Mouse (Mus musculus) heart, embryonic 13.5 days (tissue): ENCODE results near the gene Lcmt1. TPM values are rescaled to one million over a fixed set of nuclear protein-coding genes. Genes with fewer than 3 reads are reported as not detected.

Experiments used
- ATAC-seq: fragments of 200-750 bp; cut with Nextera tagmentation; 2 replicates; pipeline ENCODE4 v1.8.0; 2017; ENCODE audit warnings: moderate TSS enrichment; ENCODE audit not compliant: insufficient number of reproducible peaks, low FRiP score, low TSS enrichment; ENCODE audit errors: extremely low read depth
- H3K27ac ChIP-seq: fragments of 300-500 bp; sonication (generic); replicated peaks from 2 replicates; pipeline ENCODE4 v1.5.1; 2015; ENCODE audit warnings: moderate library complexity, mild to moderate bottlenecking, inconsistent platforms
- H3K27me3 ChIP-seq: fragments of 300-500 bp; sonication (generic); replicated peaks from 2 replicates; pipeline ENCODE4 v1.6.1; 2015; ENCODE audit warnings: mild to moderate bottlenecking, inconsistent platforms
- H3K36me3 ChIP-seq: fragments of 300-500 bp; sonication (generic); 2 replicates; pipeline ENCODE4 v1.6.1; 2015; ENCODE audit warnings: mild to moderate bottlenecking, inconsistent platforms
- H3K4me1 ChIP-seq: fragments of 300-500 bp; sonication (generic); 2 replicates; pipeline ENCODE4 v1.6.1; 2015; ENCODE audit warnings: inconsistent platforms
- H3K4me2 ChIP-seq: fragments of 300-500 bp; sonication (generic); 2 replicates; pipeline ENCODE4 v1.6.1; 2015; ENCODE audit warnings: inconsistent platforms, mild to moderate bottlenecking, moderate library complexity
- H3K4me3 ChIP-seq: fragments of 300-500 bp; sonication (generic); 2 replicates; pipeline ENCODE4 v1.5.1; 2015; ENCODE audit warnings: moderate library complexity, mild to moderate bottlenecking, inconsistent platforms
- H3K9ac ChIP-seq: fragments of 300-500 bp; sonication (generic); 2 replicates; pipeline ENCODE4 v1.6.1; 2015; ENCODE audit warnings: inconsistent platforms, mild to moderate bottlenecking, moderate library complexity
- H3K9me3 ChIP-seq: fragments of 300-500 bp; sonication (generic); 2 replicates; pipeline ENCODE4 v1.6.1; 2016; ENCODE audit warnings: inconsistent platforms
- WGBS: fragments of 180-500 bp; shearing (Covaris S2); methylation state at CpG from one replicate; pipeline ENCODE4 v1.1.7; 2015; ENCODE audit warnings: mixed read lengths; 5-methylcytosine and 5-hydroxymethylcytosine counted together
- polyA plus RNA-seq: library from polyadenylated mRNA; unstranded; fragments of >200 nt; fragmentation: Nextera tagmentation; extraction: Ambion mirVana; gene quantifications from 2 replicates; pipeline ENCODE4 v1.2.1, GENCODE M21; 2015

The Lcmt1 gene
- polyA plus RNA-seq, 1 experiment from 2014 or later: 36.7 TPM

GRCm38 (mm10) chr7:123404198-123404597 is 34.6 kb downstream of the Lcmt1 start:
- peaks cover 38% of the 10 kb centered on the region for H3K36me3 ChIP-seq
- no peak overlapping the region for H3K9ac ChIP-seq
- H3K27ac ChIP-seq: 0 out of 2 replicates have a peak overlapping the region, but pooled peaks have one; percentile 6
- no peak for ATAC-seq
- H3K4me2 ChIP-seq: no peak overlapping the region
- no peak overlapping the region for H3K4me3 ChIP-seq
- H3K9me3 ChIP-seq: no peaks in the 10 kb centered on the region
- 76% methylated on average over 6 of the region's 6 CpGs for WGBS
- peaks cover 32% of the 10 kb centered on the region for H3K4me1 ChIP-seq
- H3K27me3 ChIP-seq: no peaks in the 10 kb centered on the region

GRCm38 (mm10) chr7:123405619-123406018 is 36.0 kb downstream of the Lcmt1 start:
- no peaks in the 10 kb centered on the region for H3K9me3 ChIP-seq
- no peak overlapping the region for H3K9ac ChIP-seq
- H3K36me3 ChIP-seq: peaks cover 39% of the 10 kb centered on the region
- H3K4me2 ChIP-seq: no peak overlapping the region
- H3K4me3 ChIP-seq: no peak overlapping the region
- no peak for ATAC-seq
- peak overlapping the region; percentile 75 for H3K27ac ChIP-seq
- no peaks in the 10 kb centered on the region for H3K27me3 ChIP-seq
- H3K4me1 ChIP-seq: peaks cover 32% of the 10 kb centered on the region
- 18% methylated on average over 3 of the region's 3 CpGs for WGBS

- no peak overlapping the region for H3K4me3 ChIP-seq
- ATAC-seq: no peak
- peaks cover 46% of the 10 kb centered on the region for H3K36me3 ChIP-seq
- no peak overlapping the region for H3K9ac ChIP-seq
- 84% methylated on average over 4 of the region's 4 CpGs for WGBS
- no peaks in the 10 kb centered on the region for H3K9me3 ChIP-seq
- peaks cover 32% of the 10 kb centered on the region for H3K4me1 ChIP-seq
- no peak overlapping the region for H3K4me2 ChIP-seq
- no peak overlapping the region for H3K27ac ChIP-seq
- H3K27me3 ChIP-seq: no peaks in the 10 kb centered on the region
These were observed 37.4 kb downstream of the Lcmt1 start for GRCm38 (mm10) chr7:123406988-123407387.

GRCm38 (mm10) chr7:123410502-123410901 is 40.9 kb downstream of the Lcmt1 start:
- Histone ChIP-seq H3K4me2 (no peak overlapping the region), H3K27ac (no peak overlapping the region), H3K27me3 (no peaks in the 10 kb centered on the region), H3K36me3 (peaks cover 36% of the 10 kb centered on the region), H3K9me3 (no peaks in the 10 kb centered on the region), H3K9ac (no peak overlapping the region), H3K4me3 (no peak overlapping the region), H3K4me1 (peaks cover 15% of the 10 kb centered on the region)
- WGBS: 86% methylated on average over 7 of the region's 7 CpGs
- ATAC-seq: no peak

- H3K4me3 ChIP-seq: no peak overlapping the region
- no peak overlapping the region for H3K27ac ChIP-seq
- peaks cover 9% of the 10 kb centered on the region for H3K4me1 ChIP-seq
- H3K36me3 ChIP-seq: peaks cover 36% of the 10 kb centered on the region
- H3K4me2 ChIP-seq: no peak overlapping the region
- no peaks in the 10 kb centered on the region for H3K9me3 ChIP-seq
- ATAC-seq: no peak
- H3K27me3 ChIP-seq: no peaks in the 10 kb centered on the region
- no peak overlapping the region for H3K9ac ChIP-seq
- 20% methylated on average over 1 of the region's 1 CpGs for WGBS
These were observed 41.5 kb downstream of the Lcmt1 start for GRCm38 (mm10) chr7:123411109-123411508.

- ATAC-seq: no peak; the same call in 1 of the 2 replicates
- H3K4me2 ChIP-seq: no peak overlapping the region
- H3K27ac ChIP-seq: no peak overlapping the region
- 0 out of 2 replicates have a peak, but pooled peaks cover 4% of the 10 kb centered on the region for H3K4me1 ChIP-seq
- no peaks in the 10 kb centered on the region for H3K27me3 ChIP-seq
- peaks cover 36% of the 10 kb centered on the region for H3K36me3 ChIP-seq
- H3K9ac ChIP-seq: no peak overlapping the region
- H3K4me3 ChIP-seq: no peak overlapping the region
- H3K9me3 ChIP-seq: no peaks in the 10 kb centered on the region
- WGBS: 84% methylated on average over 3 of the region's 3 CpGs
These were observed 42.6 kb downstream of the Lcmt1 start for GRCm38 (mm10) chr7:123412143-123412542.

GRCm38 (mm10) chr7:123416803-123417202 is 47.2 kb downstream of the Lcmt1 start:
- 61% methylated on average over 4 of the region's 4 CpGs for WGBS
- ATAC-seq: no peak
- peaks cover 45% of the 10 kb centered on the region for H3K36me3 ChIP-seq
- no peaks in the 10 kb centered on the region for H3K9me3 ChIP-seq
- no peak overlapping the region for H3K4me3 ChIP-seq
- no peak overlapping the region for H3K4me2 ChIP-seq
- 0 out of 2 replicates have a peak, but pooled peaks cover 4% of the 10 kb centered on the region for H3K4me1 ChIP-seq
- H3K27ac ChIP-seq: no peak overlapping the region
- H3K27me3 ChIP-seq: no peaks in the 10 kb centered on the region
- H3K9ac ChIP-seq: no peak overlapping the region

GRCm38 (mm10) chr7:123417661-123418060 is 48.1 kb downstream of the Lcmt1 start:
- Histone ChIP-seq H3K9ac (no peak overlapping the region), H3K4me1 (0 out of 2 replicates have a peak, but pooled peaks cover 4% of the 10 kb centered on the region), H3K9me3 (no peaks in the 10 kb centered on the region), H3K27me3 (no peaks in the 10 kb centered on the region), H3K27ac (no peak overlapping the region), H3K4me2 (no peak overlapping the region), H3K4me3 (no peak overlapping the region), H3K36me3 (peaks cover 47% of the 10 kb centered on the region)
- 91% methylated on average over 3 of the region's 3 CpGs for WGBS
- ATAC-seq: no peak

GRCm38 (mm10) chr7:123419984-123420383 is 50.4 kb downstream of the Lcmt1 start:
- 89% methylated on average over 4 of the region's 4 CpGs for WGBS
- Histone ChIP-seq H3K4me2 (no peak overlapping the region), H3K9me3 (no peaks in the 10 kb centered on the region), H3K4me3 (no peak overlapping the region), H3K27ac (no peak overlapping the region), H3K4me1 (peaks cover 4% of the 10 kb centered on the region), H3K9ac (no peak overlapping the region), H3K27me3 (no peaks in the 10 kb centered on the region), H3K36me3 (peaks cover 62% of the 10 kb centered on the region)
- ATAC-seq: no peak

GRCm38 (mm10) chr7:123421958-123422357 is 52.4 kb downstream of the Lcmt1 start:
- Histone ChIP-seq H3K4me3 (no peak overlapping the region), H3K9ac (no peak overlapping the region), H3K27me3 (no peaks in the 10 kb centered on the region), H3K4me1 (peaks cover 15% of the 10 kb centered on the region), H3K36me3 (peaks cover 62% of the 10 kb centered on the region), H3K9me3 (no peaks in the 10 kb centered on the region), H3K4me2 (no peak overlapping the region), H3K27ac (no peak overlapping the region)
- 84% methylated on average over 3 of the region's 3 CpGs for WGBS
- no peak for ATAC-seq

- Histone ChIP-seq H3K4me2 (no peak overlapping the region), H3K4me3 (no peak overlapping the region), H3K4me1 (peaks cover 15% of the 10 kb centered on the region), H3K9me3 (no peaks in the 10 kb centered on the region), H3K36me3 (peaks cover 62% of the 10 kb centered on the region), H3K9ac (no peak overlapping the region), H3K27ac (no peak overlapping the region), H3K27me3 (no peaks in the 10 kb centered on the region)
- ATAC-seq: no peak
- WGBS: 88% methylated on average over 6 of the region's 6 CpGs
These were observed 54.7 kb downstream of the Lcmt1 start for GRCm38 (mm10) chr7:123424281-123424680.

GRCm38 (mm10) chr7:123425134-123425757 is 55.7 kb downstream of the Lcmt1 start:
- 64% methylated on average over 6 of the region's 6 CpGs for WGBS
- H3K4me3 ChIP-seq: no peak overlapping the region
- ATAC-seq: peak; percentile 63

More at GRCm38 (mm10) chr7:123425134-123425757, 55.7 kb downstream of the Lcmt1 start:
- Histone ChIP-seq H3K9me3 (no peaks in the 10 kb centered on the region), H3K36me3 (peaks cover 58% of the 10 kb centered on the region), H3K27me3 (no peaks in the 10 kb centered on the region), H3K4me1 (peaks cover 15% of the 10 kb centered on the region), H3K4me2 (no peak overlapping the region), H3K9ac (no peak overlapping the region), H3K27ac (peak overlapping the region; percentile 69)
